Mouse (Mus musculus) MEL (cell line): ENCODE measurements at regions not wholly inside any gene's neighbourhood (a gene's known extent, or its start where the extent isn't known, plus 50 kb on each side); places are given as distances from the start of the nearest gene placed in this dataset.

Source experiments
- EP300 ChIP-seq, 2 experiments: IDR thresholded peaks; 2 replicates each; pipeline ENCODE4 v1.6.1; 2011; ENCODE audit warnings: improper control_type of control experiment in 2 of 2, low read length in 2 of 2, low read depth in 1 of 2, mild to moderate bottlenecking in 1 of 2
- POLR2A ChIP-seq, 2 experiments: IDR thresholded peaks; 2 replicates each; pipeline ENCODE4 v1.6.1; 2011 to 2012; ENCODE audit warnings: low read length in 2 of 2, mild to moderate bottlenecking in 2 of 2, control low read depth in 1 of 2, improper control_type of control experiment in 1 of 2, low read depth in 1 of 2, moderate library complexity in 1 of 2; ENCODE audit not compliant: control insufficient read depth in 1 of 2, insufficient read depth in 1 of 2, poor library complexity in 1 of 2
- ZNF384 ChIP-seq: IDR thresholded peaks from 2 replicates; pipeline ENCODE4 v1.6.1; 2012; ENCODE audit warnings: low read depth, mild to moderate bottlenecking, inconsistent platforms, low read length, improper control_type of control experiment

DNA sequence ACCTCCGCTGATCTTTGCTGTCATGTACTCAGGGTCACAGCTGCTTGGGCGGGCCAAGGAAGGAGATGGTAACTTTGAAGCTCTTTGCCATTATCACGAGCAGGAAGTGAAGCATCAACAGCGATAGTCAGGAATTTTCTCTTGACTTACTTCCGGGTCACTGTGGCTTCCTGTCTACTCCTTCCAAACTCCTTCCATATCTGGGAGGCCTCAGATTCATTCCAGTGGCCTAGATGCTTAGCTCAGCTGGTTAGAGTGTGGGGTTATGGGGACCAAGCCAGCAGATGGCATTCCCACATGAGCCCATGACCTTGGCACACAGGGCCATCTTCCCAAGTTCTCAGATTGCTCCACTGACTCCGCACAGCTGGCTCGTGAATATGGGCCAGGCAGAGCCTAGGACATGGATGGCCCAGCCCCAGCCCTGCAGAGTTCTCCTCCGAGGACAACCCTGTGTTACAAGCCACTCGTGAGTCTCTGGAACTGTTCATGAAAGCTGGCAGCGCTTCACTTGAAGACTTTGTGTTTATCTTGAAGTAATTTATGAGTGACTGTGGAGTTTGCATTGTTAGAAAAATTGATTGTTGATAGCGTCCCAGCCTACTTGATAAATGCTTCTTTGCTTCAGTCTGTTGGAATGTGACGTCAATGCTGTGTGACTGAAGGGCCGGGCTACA lies 133.2 kb downstream of the Slc30a10 start:
- TF ChIP-seq EP300 (IDR thresholded peaks at IDR 0.05; ENCODE audit: low read depth in 1 of 2, low read length in 2 of 2): no peak
- no peak for TF ChIP-seq POLR2A (IDR thresholded peaks at IDR 0.05; ENCODE audit: control insufficient read depth in 1 of 2, insufficient read depth in 1 of 2, low read depth in 1 of 2, low read length in 2 of 2, poor library complexity in 1 of 2)
- no peak for TF ChIP-seq ZNF384
